Mouse (Mus musculus): ENCODE results near the gene Rpl39.

Rpl39 gene

GRCm38 (mm10) chrX:37063902-37064301 lies 21.3 kb downstream of the Rpl39 start:
- no peak for DNase-seq

- peak; percentile 4 for DNase-seq
Measured at GRCm38 (mm10) chrX:37048890-37049823, 36.0 kb downstream of the Rpl39 start.

GRCm38 (mm10) chrX:37048066-37048889 lies 36.9 kb downstream of the Rpl39 start, which contains the start of gene Sowahd:
TSS of gene Sowahd (plus strand) at chrX:37048845.
- no peak for DNase-seq

- peak; percentile 53 for DNase-seq
Measured at GRCm38 (mm10) chrX:37042726-37043125, 42.5 kb downstream of the Rpl39 start.
